Mouse (Mus musculus) E14TG2a.4 (cell line): Measurements from ENCODE around the gene H60b.

ENCODE experiments used
- CTCF ChIP-seq: conservative IDR thresholded peaks from 2 replicates; pipeline ENCODE4 v1.5.1; 2014; ENCODE audit warnings: low read length
- POU5F1 ChIP-seq: IDR thresholded peaks from 2 replicates; pipeline ENCODE4 v1.6.1; 2014; ENCODE audit warnings: low read length, borderline replicate concordance

GRCm38 (mm10) chr10:22297766-22298461, 139.5 kb downstream of the H60b start:
- no peak for TF ChIP-seq CTCF
- TF ChIP-seq POU5F1: no peak
